Mouse (Mus musculus) midbrain, embryonic 12.5 days (tissue): ENCODE results near the gene Emg1. TPM values are rescaled to one million over a fixed set of nuclear protein-coding genes. Genes with fewer than 3 reads are reported as not detected.

Experiments used
- ATAC-seq: fragments of 200-750 bp; cut with Nextera tagmentation; 2 replicates; pipeline ENCODE4 v1.8.0; 2017; ENCODE audit warnings: low read depth, moderate TSS enrichment, moderate library complexity; ENCODE audit not compliant: low FRiP score
- H3K27ac ChIP-seq: fragments of 300-500 bp; sonication (generic); replicated peaks from 2 replicates; pipeline ENCODE4 v1.5.1; 2016; ENCODE audit warnings: mild to moderate bottlenecking
- H3K27me3 ChIP-seq: fragments of 300-500 bp; sonication (generic); 2 replicates; pipeline ENCODE4 v1.6.1; 2016; ENCODE audit warnings: mild to moderate bottlenecking
- H3K36me3 ChIP-seq: fragments of 300-500 bp; sonication (generic); 2 replicates; pipeline ENCODE4 v1.6.1; 2016
- H3K4me1 ChIP-seq: fragments of 300-500 bp; sonication (generic); 2 replicates; pipeline ENCODE4 v1.6.1; 2016
- H3K4me2 ChIP-seq: fragments of 300-500 bp; sonication (generic); replicated peaks from 2 replicates; pipeline ENCODE4 v1.6.1; 2016; ENCODE audit warnings: mild to moderate bottlenecking, moderate library complexity
- H3K4me3 ChIP-seq: fragments of 300-500 bp; sonication (generic); 2 replicates; pipeline ENCODE4 v1.5.1; 2016; ENCODE audit warnings: mild to moderate bottlenecking
- H3K9ac ChIP-seq: fragments of 300-500 bp; sonication (generic); replicated peaks from 2 replicates; pipeline ENCODE4 v1.6.1; 2016; ENCODE audit warnings: mild to moderate bottlenecking, moderate library complexity
- H3K9me3 ChIP-seq: fragments of 300-500 bp; sonication (generic); 2 replicates; pipeline ENCODE4 v1.6.1; 2016; ENCODE audit warnings: mild to moderate bottlenecking
- WGBS: fragments of 180-500 bp; shearing (Covaris S2); methylation state at CpG from one replicate; pipeline ENCODE4 v1.1.7; 2016; 5-methylcytosine and 5-hydroxymethylcytosine counted together
- microRNA counts: library from miRNA; unstranded; fragments of <30 nt; microRNA quantifications from one replicate; lab custom pipeline; 2017
- microRNA-seq: library from miRNA; unstranded; fragments of <30 nt; microRNA quantifications from one replicate; pipeline ENCODE4, GENCODE M21; 2017
- polyA plus RNA-seq: library from polyadenylated mRNA; unstranded; fragments of >200 nt; fragmentation: Nextera tagmentation; extraction: Ambion mirVana; gene quantifications from 2 replicates; pipeline ENCODE4 v1.2.1, GENCODE M21; 2016

Gene Emg1
- polyA plus RNA-seq, 1 experiment from 2014 or later, result 170 TPM

DNA sequence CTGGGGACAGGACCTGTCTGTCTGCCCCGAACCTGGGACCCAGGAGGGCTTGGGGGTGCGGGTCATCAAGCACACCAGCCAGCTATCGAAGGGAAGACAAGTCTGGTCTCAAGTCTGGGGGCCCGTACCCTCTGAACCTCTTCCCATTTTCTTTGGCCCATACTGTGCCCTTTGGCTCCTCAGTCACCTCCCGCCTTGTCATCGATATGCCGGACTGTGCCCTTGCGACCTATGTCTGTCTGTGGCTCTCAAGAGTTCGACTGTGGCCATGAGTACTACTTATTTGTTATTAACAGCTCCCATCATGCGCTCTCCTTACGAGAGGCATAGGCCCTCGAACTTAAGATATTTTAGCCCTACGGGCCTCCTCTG lies 48.6 kb downstream of the Emg1 start:
- H3K9me3 ChIP-seq, result no peaks in the 10 kb centered on the region
- ATAC-seq, result no peak
- H3K9ac ChIP-seq, result peak overlapping the region; percentile 60
- peak overlapping the region; percentile 70 for H3K27ac ChIP-seq
- H3K4me2 ChIP-seq, result peak overlapping the region; percentile 58
- H3K36me3 ChIP-seq, result no peaks in the 10 kb centered on the region
- H3K27me3 ChIP-seq, result no peaks in the 10 kb centered on the region
- peak overlapping the region; percentile 64 for H3K4me3 ChIP-seq
- 19% methylated on average over 13 of the region's 13 CpGs for WGBS
- H3K4me1 ChIP-seq, result peaks cover 5% of the 10 kb centered on the region

DNA sequence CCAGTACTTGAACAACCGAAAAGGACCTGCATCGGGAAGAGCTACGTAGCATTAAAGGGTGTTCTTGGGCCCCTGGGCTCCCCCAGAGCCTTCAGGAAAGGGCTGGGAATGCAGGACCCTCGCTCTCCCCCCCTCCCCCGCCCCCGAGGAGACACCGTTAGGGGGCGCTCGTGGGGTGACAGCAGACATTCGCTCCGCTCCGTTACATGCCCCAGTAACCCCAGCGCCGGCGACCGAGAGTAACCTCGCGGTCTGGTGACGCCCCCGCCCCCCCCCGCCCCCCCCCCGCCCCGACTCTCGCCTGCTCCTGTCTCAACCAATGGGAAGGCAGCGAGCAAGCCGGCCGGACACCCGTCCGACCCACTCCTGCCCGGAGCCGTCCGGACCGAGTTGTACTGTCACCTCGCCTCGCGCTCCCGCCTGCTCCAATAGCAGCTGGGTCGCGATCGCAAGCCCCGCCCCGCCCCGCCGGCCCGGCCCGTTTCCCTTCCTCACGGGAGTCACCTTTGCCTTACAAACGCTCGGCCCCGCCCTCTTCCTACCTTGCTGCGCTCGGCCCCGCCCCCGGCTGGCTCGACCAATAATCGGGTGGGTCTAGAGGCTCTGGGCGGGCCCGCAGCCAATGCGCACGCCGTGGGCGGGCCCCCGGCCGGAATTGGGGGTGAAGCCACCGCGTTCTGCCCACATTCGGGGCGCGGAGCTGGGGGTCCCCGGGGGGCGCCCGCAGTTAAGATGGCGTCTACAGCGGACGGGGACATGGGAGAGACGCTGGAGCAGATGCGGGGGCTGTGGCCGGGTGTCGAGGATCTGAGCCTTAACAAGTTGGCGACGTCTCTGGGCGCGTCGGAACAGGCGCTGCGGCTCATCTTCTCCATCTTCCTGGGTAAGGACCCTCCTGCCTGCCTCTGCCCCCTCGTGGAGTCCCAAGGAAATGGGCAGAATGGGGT lies 49.2 kb downstream of the Emg1 start, which contains the start of gene Lpcat3:
Gene Lpcat3, plus strand, starts transcription at position 551 of the 947 bp plus-strand sequence.
- ATAC-seq, result peak; percentile 98
- H3K9me3 ChIP-seq, result no peaks in the 10 kb centered on the region
- under 1% methylated on average over 84 of the region's 87 CpGs for WGBS

DNA sequence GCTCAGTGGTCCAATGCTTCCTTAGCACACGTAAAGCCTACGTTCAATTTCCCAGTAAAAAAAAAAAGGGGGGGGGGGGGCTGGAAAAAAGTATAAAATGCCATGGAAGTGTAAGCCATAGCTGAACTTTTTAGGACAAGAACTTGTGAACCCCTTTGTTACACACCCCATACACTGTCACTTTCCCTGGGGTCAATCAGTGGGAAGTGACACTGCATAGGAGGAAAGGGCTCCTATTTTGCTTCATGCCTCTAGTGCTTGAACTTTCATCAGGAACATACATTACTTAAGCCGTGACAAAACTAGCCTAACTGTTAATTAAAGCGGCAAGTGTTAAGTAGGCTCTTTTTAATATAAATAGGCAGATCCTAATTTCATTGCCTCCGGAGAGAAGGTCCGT lies 50.0 kb downstream of the Emg1 start:
- no peaks in the 10 kb centered on the region for H3K27me3 ChIP-seq
- H3K4me3 ChIP-seq, result peak overlapping the region; percentile 64
- H3K27ac ChIP-seq, result peak overlapping the region; percentile 70
- H3K9me3 ChIP-seq, result no peaks in the 10 kb centered on the region
- peak overlapping the region; percentile 60; the same call in 1 of the 2 replicates for H3K9ac ChIP-seq
- H3K4me2 ChIP-seq, result peak overlapping the region; percentile 58
- no peaks in the 10 kb centered on the region for H3K36me3 ChIP-seq
- WGBS, result 31% methylated on average over 6 of the region's 6 CpGs
- H3K4me1 ChIP-seq, result peaks cover 5% of the 10 kb centered on the region
- ATAC-seq, result no peak

More for the DNA sequence above, 49.2 kb downstream of the Emg1 start, which contains the start of gene Lpcat3:
- H3K4me2 ChIP-seq, result peak within 1 kb of the TSS; percentile 58
- peak within 1 kb of the TSS; percentile 64 for H3K4me3 ChIP-seq
- peak within 1 kb of the TSS; percentile 70 for H3K27ac ChIP-seq
- peaks cover 5% of the 10 kb centered on the region for H3K4me1 ChIP-seq
- peak within 1 kb of the TSS; percentile 60 for H3K9ac ChIP-seq
- H3K27me3 ChIP-seq, result no peaks in the 10 kb centered on the region
- no peaks in the 10 kb centered on the region for H3K36me3 ChIP-seq

DNA sequence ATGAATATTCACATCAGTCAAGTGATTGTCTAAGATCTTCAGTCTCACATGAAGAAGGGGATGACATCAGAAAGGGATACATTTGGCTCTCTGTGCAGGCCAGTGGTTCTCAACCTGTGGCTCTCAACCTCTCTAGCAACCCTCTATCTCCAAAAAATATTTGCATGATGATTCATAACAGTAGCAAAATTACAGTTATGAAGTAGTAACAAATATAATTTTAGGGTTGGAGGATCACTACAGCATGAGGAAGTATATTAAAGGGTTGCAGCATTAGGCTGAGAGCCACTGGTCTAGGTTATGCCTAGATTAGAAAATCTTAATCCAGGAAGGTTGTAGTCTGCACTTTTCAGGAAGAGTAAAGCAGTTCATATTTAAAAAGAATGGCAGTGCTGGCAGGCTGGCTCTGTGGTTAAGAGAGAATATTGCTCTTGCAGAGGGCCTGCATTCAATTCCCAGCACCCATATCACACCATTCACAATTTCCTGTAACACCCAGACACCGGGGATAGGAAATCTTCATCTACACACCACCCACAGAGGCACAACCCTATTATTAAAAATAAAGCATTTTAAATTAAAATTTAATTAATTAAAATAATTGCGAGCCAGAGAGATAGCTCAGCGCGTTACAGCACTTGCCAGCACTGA lies 50.7 kb downstream of the Emg1 start:
- H3K4me2 ChIP-seq, result no peak overlapping the region
- no peak for ATAC-seq
- no peaks in the 10 kb centered on the region for H3K9me3 ChIP-seq
- H3K4me1 ChIP-seq, result peaks cover 5% of the 10 kb centered on the region
- no peaks in the 10 kb centered on the region for H3K27me3 ChIP-seq
- no peak overlapping the region for H3K27ac ChIP-seq
- 94% methylated on average over 4 of the region's 4 CpGs for WGBS
- no peak overlapping the region for H3K9ac ChIP-seq
- no peak overlapping the region for H3K4me3 ChIP-seq
- no peaks in the 10 kb centered on the region for H3K36me3 ChIP-seq

DNA sequence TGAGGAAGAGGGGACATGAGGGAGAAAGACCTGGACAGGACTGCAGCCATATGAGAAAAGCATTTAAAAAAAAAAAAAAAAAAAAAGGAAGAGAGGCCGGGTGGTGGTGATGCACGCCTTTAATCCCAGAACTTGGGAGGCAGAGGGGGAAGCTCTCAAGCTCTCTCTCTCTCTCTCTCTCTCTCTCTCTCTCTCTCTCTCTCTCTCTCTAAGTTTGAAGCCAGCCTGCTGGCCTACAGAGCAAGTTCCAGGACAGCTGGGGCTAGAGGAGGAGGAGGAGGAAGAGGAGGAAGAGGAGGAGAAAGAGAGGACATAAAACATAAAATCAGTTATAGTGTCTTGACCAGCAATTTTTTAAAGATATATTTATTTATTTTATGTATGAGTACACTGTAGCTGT lies 53.9 kb downstream of the Emg1 start:
- no peak overlapping the region for H3K4me3 ChIP-seq
- H3K4me1 ChIP-seq, result no peaks in the 10 kb centered on the region
- 77% methylated on average over 2 of the region's 2 CpGs for WGBS
- H3K9ac ChIP-seq, result no peak overlapping the region
- no peaks in the 10 kb centered on the region for H3K27me3 ChIP-seq
- no peaks in the 10 kb centered on the region for H3K36me3 ChIP-seq
- peaks cover 7% of the 10 kb centered on the region for H3K9me3 ChIP-seq
- no peak overlapping the region for H3K27ac ChIP-seq
- H3K4me2 ChIP-seq, result no peak overlapping the region
- no peak for ATAC-seq

DNA sequence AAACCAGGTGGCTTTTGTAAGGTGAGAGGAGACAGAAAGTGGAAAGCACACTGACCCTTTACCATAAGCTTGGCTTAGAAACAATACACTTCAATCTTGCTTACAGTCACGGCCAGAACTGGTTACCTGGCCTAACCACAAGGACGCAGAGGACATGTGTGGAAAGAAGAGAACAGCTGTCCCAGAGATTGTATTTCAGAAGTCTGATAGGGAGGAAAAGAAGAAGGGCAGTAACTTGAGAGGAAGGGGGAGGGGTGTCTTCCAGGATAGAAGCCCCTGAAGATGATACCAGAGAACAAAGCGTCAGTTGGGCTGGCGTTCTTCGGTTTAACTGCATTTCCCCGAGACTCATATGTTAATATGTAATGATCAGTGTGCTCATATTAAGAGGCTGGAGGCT lies 56.1 kb downstream of the Emg1 start:
- H3K9ac ChIP-seq, result no peak overlapping the region
- H3K4me1 ChIP-seq, result no peaks in the 10 kb centered on the region
- H3K27me3 ChIP-seq, result no peaks in the 10 kb centered on the region
- no peak overlapping the region for H3K4me2 ChIP-seq
- no peak for ATAC-seq
- no peaks in the 10 kb centered on the region for H3K36me3 ChIP-seq
- H3K27ac ChIP-seq, result no peak overlapping the region
- peaks cover 9% of the 10 kb centered on the region for H3K9me3 ChIP-seq
- no peak overlapping the region for H3K4me3 ChIP-seq
- 82% methylated on average over 6 of the region's 6 CpGs for WGBS

MicroRNAs encoded within 50 kb of the gene (microRNA counts, 519-probe panel; counts per million panel counts)
- microRNA mmu-miR-141 (lab: Ali Mortazavi, UCI), result not detected
- not detected for microRNA mmu-miR-200c (lab: Ali Mortazavi, UCI)

Small RNA genes within 50 kb of the gene (microRNA-seq; reads per million reads assigned to microRNA genes)
- gene Mir141 (26.9 reads per million, percentile 37 among the genes with 10 or more reads in this experiment), gene Mir200c (174 reads per million, percentile 60 among the genes with 10 or more reads in this experiment)

Other genes with a start within 250 kb of the Emg1 start
- 32.4 and 33.1 TPM in 2 replicates for gene Clstn3, start 247.4 kb downstream of the Emg1 start, polyA plus RNA-seq
- gene C1rl, start 219.1 kb downstream of the Emg1 start, polyA plus RNA-seq, result 0.17 and 0.29 TPM in 2 replicates
- gene C1ra, start 199.8 kb downstream of the Emg1 start, polyA plus RNA-seq, result 0.11 and 0.22 TPM in 2 replicates
- 0.43 and 0.80 TPM in 2 replicates for gene C1s1, start 169.8 kb downstream of the Emg1 start, polyA plus RNA-seq
- gene C1rb, start 141.9 kb downstream of the Emg1 start, polyA plus RNA-seq, result not detected in 2 replicates
- gene C1s2, start 76.1 kb downstream of the Emg1 start, polyA plus RNA-seq, result 0.21 TPM in 1 of 2 replicates, not detected in the other
- 37.5 and 37.9 TPM in 2 replicates for gene Lpcat3, start 49.2 kb downstream of the Emg1 start, polyA plus RNA-seq
- gene Phb2, start 158 bp upstream of the Emg1 start, polyA plus RNA-seq, result 308 and 315 TPM in 2 replicates
- gene Ptpn6, start 26.5 kb upstream of the Emg1 start, polyA plus RNA-seq, result 5.2 and 5.6 TPM in 2 replicates
- gene Grcc10, start 29.2 kb upstream of the Emg1 start, polyA plus RNA-seq, result 523 and 554 TPM in 2 replicates
- gene Gm45234, start 43.8 kb upstream of the Emg1 start, polyA plus RNA-seq, result not detected in 2 replicates
- 15.6 and 18.0 TPM in 2 replicates for gene Atn1, start 44.3 kb upstream of the Emg1 start, polyA plus RNA-seq
- gene Eno2, start 57.5 kb upstream of the Emg1 start, polyA plus RNA-seq, result 9.0 and 9.4 TPM in 2 replicates
- gene Lrrc23, start 67.5 kb upstream of the Emg1 start, polyA plus RNA-seq, result 2.3 and 4.6 TPM in 2 replicates
- 8.1 and 8.6 TPM in 2 replicates for gene Spsb2, start 96.5 kb upstream of the Emg1 start, polyA plus RNA-seq
- 423 and 428 TPM in 2 replicates for gene Tpi1, start 102.1 kb upstream of the Emg1 start, polyA plus RNA-seq
- 213 and 214 TPM in 2 replicates for gene Usp5, start 117.3 kb upstream of the Emg1 start, polyA plus RNA-seq
- gene Cdca3, start 117.4 kb upstream of the Emg1 start, polyA plus RNA-seq, result 168 and 169 TPM in 2 replicates
- gene Gnb3, start 128.1 kb upstream of the Emg1 start, polyA plus RNA-seq, result 5.5 TPM in 2 replicates
- 21.4 and 25.6 TPM in 2 replicates for gene P3h3, start 145.6 kb upstream of the Emg1 start, polyA plus RNA-seq
- gene Gpr162, start 151.8 kb upstream of the Emg1 start, polyA plus RNA-seq, result 11.8 and 11.9 TPM in 2 replicates
- gene Cd4, start 176.0 kb upstream of the Emg1 start, polyA plus RNA-seq, result 0.20 TPM in 1 of 2 replicates, not detected in the other
- 1.9 and 3.1 TPM in 2 replicates for gene Lag3, start 199.5 kb upstream of the Emg1 start, polyA plus RNA-seq
- 525 and 672 TPM in 2 replicates for gene Ptms, start 207.9 kb upstream of the Emg1 start, polyA plus RNA-seq
- 452 and 459 TPM in 2 replicates for gene Mlf2, start 219.2 kb upstream of the Emg1 start, polyA plus RNA-seq